Mouse (Mus musculus): ENCODE results near the gene Bend3.

Gene Bend3

GRCm38 (mm10) chr10:43478751-43479435 is at the start of gene Bend3:
TSS of gene Bend3 (plus strand) at chr10:43478831.
- DNase-seq = peak; percentile 52

- DNase-seq = no peak
Measured at GRCm38 (mm10) chr10:43430606-43431005, 48.0 kb upstream of the Bend3 start.

DNA sequence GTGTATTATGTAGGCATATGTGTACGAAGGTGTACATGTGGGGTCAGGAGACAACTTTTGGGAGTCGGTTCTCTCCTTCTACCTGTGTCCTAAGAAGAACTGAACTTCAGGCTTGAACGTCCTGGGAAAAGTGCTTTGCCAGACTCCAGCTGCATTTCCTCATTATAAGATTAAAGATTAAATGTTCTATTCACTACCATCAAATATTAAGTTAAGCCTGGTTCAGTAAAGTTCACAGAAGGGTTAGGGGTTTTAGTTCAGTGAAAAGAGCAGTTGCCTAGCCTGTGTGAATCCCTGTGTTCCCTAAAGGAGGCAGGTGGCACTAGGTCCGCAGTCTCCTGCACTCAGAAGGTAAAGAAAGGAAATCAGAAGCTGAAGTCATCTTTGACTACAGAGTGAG is 44.3 kb upstream of the Bend3 start:
- no peak for DNase-seq

DNA sequence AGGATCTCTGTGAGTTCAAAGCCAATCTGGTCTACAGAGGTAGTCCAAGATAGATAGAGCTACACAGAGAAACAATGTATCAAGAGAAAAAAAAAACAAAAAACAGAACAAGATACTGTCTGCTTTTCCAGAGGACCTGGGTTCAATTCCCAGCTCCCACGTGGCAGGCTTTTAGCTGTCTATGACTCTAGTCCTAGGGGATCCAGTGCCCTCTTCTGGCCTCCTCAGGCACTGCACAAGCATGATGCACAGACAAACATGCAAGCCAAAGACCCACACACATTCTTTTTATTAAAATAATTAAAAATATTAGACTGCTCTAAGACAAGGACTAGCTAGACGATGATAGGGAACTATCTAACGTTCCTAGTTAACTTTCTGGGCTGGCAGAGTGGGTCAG is 42.9 kb upstream of the Bend3 start:
- no peak for DNase-seq

GRCm38 (mm10) chr10:43439492-43439941 is 39.1 kb upstream of the Bend3 start:
- DNase-seq = no peak

DNA sequence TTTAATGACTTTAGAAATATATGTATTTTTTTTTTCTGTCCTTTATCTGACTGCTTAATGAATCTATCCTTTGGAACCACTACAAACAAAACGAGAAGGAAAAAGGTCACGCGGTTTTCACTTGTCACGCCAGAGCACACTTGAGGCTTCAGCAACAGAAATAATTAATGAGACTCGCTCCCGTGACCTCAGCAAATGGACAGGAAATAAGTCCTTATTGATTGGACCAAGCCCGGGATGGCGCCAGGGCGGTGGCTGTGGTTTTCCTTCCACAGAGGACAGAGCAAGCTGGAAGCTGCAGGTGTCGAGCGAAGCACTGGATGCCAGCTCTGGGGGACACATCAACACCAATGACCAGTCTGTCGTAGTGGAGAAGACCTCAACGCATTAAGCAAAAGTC is 38.6 kb upstream of the Bend3 start:
- no peak for DNase-seq

- no peak for DNase-seq
Measured at GRCm38 (mm10) chr10:43440981-43441740, 37.5 kb upstream of the Bend3 start.

- no peak for DNase-seq
Measured at GRCm38 (mm10) chr10:43448656-43449055, 30.0 kb upstream of the Bend3 start.

GRCm38 (mm10) chr10:43451848-43452662 is 26.6 kb upstream of the Bend3 start:
- DNase-seq = peak; percentile 84

- DNase-seq = no peak
Measured at GRCm38 (mm10) chr10:43452663-43452996, 26.0 kb upstream of the Bend3 start.

DNA sequence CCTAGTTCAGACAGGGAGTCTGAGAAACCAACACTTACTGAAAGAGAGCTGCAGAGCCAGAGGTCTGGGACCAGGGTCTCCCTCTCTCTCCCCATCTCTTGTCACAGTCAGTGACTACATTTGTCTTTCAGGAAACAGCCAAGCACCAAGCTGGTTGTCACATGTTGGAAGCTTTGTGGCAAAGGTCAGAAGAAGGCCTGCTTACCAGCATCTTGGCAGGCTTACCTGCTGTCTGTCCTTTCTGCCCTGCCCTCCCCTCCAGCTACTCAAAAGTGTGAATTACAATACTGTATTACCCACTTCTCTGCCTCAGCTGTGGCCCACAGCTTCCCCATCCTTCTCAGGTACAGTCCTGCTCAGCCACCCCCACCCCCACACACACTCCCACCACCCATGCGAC is 24.4 kb upstream of the Bend3 start:
- DNase-seq = no peak

DNA sequence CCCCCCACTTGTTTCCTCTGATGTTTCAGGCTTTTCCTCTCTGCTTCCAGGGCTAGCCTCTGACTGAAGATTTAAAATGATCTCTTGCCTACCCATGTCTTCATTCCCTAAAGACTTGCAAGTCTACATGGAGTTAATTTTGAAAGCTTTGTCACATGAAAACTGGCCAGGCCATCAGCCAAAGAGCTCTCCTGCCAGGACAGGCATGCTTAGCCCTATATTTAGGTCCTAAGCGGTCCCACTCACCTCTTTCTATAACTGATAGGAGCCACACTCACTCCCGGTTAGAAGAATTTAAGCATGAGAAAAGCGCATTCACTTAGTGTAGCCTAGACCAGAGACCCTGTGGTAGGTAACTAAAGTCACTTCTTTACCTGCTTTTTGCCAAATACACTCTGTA is 24.0 kb upstream of the Bend3 start:
- no peak for DNase-seq

DNA sequence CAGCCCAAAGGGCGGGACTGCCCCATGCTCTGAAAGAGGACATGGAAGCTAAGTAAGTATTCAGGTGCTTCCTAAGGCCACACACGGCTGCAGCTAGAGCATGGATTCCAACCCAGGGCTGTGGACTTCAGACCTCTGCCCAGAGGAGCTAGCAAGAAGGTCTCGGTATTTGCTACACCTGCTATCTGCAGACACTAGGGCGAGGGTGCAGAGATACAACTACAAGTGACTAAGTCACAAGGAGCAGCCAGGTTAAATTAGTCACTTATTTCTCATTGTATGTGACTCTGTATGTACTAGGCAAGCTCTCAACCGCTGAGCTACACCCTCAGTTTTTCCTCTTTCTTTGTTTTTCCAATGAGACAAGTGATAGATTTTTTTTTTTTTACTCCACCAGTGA is 15.8 kb upstream of the Bend3 start:
- no peak for DNase-seq

GRCm38 (mm10) chr10:43463227-43463626 is 15.4 kb upstream of the Bend3 start:
- no peak for DNase-seq

- DNase-seq = no peak
Measured at GRCm38 (mm10) chr10:43466223-43466622, 12.4 kb upstream of the Bend3 start.

- DNase-seq = no peak
Measured at GRCm38 (mm10) chr10:43467659-43468058, 11.0 kb upstream of the Bend3 start.

DNA sequence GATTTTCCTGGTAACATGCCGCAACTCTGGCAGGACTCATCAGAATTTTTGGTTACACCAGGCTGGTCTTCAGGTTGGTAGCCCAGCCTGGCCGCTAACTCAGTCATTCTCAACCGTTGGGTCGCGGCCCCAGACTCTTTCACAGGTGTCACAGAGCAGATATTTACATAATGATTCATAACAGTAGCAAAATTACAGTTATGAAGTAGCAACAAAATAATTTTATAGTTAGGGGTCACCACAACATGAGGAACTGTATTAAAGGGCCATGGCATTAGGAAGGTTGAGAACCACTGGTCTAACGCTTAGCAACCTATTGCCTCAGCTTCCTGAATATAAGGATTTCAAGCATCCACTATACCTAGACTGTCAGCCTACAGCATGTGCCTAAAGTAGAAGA is 10.3 kb upstream of the Bend3 start:
- DNase-seq = no peak

DNA sequence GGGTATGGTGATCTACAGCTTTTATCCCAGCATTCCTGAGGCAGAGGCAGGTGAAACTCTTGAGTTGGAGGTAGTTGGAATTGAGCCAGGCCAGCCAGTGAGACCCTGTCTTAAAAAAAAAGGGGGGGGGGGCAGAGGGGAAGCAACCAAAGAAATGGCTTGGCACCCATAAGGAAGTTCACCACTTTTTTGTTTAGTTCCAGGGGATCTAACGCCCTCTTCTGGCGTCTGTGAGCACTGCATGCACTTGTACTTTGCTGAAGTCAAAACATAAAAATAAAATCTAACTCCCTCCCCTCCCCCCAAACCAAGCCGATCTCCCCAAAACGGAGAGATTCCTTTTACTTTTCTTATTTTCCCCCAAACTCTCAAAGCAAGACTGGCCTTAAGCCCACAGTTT is 3.3 kb upstream of the Bend3 start:
- no peak for DNase-seq

- no peak for DNase-seq
Measured at GRCm38 (mm10) chr10:43477459-43477858, 1.2 kb upstream of the Bend3 start.

DNA sequence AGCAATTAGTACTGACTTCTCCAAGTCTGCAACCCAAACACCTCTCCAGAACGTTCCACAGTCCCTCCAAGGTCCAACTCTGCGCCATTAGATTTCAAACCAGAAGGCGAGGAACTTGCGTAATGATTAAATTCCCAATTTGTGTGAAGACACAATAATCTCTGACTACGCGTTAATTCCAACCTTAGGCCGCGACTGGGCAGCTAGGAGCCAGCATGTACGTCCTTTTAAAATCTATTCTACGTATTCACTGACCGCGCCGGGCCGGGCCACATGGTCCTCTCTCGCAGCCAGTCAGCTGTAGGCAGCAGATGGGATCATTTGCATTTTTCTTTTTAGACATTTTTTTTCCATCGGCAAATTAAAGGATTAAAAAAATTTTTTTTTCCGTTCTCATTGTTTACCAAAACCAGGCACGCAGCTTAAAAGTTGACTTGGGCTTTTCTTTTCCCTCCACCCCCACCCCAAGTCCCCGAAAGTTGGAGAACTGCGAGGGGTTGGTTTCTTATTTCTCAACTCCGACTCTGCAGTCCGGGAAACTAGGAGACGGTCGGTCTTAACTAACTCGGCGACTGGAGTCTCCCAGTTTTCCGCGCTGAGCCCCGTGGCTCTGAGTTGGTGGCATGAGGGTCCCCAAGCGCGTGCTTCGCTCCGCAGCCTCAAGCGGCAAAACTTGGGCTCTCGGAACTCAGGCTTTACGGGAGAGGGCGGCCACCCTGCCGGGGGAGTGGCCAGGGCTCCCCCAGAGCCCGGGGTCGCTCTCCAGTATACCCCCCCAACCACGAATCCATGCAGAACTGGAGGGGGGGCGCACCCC is 558 bp upstream of the Bend3 start:
- DNase-seq = peak; percentile 25

DNA sequence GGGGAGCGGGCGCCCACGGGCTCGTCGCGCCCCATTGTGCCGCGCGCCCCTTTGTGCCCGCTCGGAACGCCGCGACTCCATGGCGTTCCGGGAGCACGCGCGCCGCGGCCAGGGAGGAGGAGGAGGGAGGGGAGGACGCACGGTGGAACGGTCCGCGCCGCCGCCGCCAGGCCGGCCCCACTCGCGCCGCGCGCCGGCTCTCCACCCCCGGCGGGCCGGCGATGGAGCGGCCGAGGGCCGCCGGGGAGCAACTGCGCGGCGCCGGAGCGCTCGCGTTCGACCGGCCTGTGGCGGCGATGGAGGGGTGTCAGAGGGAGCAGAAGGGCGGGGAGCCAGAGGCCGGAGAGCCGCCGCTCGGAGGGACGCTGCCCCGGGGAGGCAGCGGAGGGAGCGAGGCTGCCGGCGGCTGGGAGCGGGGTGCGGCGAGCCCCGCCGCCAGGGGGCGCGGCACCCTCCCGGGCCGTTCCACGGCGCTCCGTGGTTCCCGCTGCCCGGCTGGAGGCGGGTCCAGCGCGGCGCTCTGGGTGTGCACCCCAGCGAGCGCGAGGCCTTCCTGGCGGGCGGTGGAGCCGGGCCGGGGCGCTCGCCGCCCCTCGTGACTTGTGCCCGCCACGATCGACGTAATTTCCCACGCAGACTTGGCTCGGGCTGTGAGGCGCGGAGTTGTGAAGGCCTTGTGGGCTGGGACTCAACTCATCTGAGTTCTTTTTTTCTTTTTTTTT is 966 bp downstream of the Bend3 start:
- DNase-seq = peak; percentile 64

DNA sequence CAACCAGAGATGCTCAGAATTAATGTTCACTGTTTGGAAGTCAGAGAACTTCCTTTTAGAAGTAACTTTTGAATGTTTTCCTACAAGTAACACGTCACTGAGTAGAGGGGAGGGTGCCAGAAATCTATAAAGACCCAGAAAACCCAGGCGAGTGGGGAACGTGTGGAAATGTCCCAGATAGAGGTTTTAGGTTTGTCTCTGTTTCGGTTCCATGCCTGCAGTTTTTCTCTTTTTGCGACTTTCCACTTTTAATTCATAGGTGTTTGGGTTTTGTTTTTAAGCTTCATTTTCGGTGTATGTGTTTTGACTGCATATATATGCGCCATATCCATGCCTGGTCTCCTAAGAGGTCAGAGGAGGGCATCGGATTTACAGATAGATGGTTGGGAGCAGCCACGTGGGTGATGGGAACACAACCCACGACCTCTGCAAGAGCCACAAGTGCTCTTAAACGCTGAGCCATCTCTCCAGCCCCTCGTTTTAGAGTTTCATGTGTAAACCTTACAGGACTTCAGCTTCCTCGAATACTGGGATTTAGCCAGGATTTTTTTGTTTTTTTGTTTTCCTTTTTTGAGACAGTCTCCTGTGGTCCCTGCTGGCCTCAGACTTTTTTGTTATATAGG is 1.7 kb downstream of the Bend3 start:
- no peak for DNase-seq
